Mouse (Mus musculus) CD4-positive, CD25-positive, alpha-beta regulatory T cell (primary cell): Measurements from ENCODE around the gene C730034F03Rik. TPM values are rescaled to one million over a fixed set of nuclear protein-coding genes. Genes with fewer than 3 reads are reported as not detected.

Experiments
- polyA plus RNA-seq: library from polyadenylated mRNA; unstranded; fragments of 100-300 nt; shearing (Covaris generic); gene quantifications from one replicate; pipeline ENCODE4 v1.2.1, GENCODE M21; 2017

Gene C730034F03Rik
- 6.5 TPM for polyA plus RNA-seq

GRCm38 (mm10) chr15:89429352-89430221, at the start of gene C730034F03Rik, which contains the start of the genes Gm44502 and Chkb:
C730034F03Rik (plus strand) TSS chr15:89429589.
Gm44502 (minus strand) TSS chr15:89429696.
Chkb (minus strand) TSS chr15:89429908.

DNA sequence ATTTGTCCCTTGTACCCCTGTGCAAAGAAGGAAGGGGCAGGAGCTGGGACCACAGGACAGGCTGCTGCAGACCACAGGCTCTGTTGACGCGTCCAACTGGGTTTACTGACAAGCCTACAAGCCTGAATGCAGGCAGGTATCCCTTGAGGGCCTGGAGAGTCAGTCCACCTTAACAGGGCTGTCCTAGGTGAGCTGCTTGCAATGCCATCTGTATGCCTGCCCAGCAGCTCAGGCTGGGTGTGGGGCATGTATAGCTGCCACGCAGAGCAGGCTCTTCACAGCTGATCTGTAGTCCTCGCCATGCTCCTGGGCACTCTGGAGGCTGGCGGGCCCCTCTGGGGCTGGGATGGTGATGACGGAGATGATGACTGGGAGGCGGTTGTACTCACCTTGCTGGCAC, 44.8 kb upstream of the C730034F03Rik start, which contains the start of gene Klhdc7b:
TSS of gene Klhdc7b (plus strand) at position 301 of the 400 bp plus-strand sequence.

DNA sequence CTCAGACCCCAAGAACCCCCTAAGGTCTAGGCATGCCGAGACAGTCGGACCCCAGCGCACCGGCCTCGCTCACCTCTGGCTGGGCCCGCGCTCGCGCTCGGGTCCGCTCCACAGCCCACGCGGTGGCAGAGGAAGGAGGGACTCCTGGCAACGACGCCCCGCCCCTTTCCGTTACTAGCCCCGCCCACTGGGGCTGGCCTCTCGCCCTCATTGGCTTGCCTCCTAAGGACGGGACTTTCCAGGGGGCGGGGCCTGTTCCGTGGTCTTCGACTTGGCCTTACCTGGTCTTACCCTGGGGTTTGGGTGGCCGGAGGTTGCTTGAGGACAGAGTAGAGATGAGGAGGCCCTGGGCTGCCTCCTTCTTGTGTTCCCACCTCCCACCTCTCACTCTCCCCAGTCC, 19.3 kb upstream of the C730034F03Rik start, which contains the start of gene Syce3:
TSS of gene Syce3 (minus strand) at position 386 of the 400 bp plus-strand sequence.

DNA sequence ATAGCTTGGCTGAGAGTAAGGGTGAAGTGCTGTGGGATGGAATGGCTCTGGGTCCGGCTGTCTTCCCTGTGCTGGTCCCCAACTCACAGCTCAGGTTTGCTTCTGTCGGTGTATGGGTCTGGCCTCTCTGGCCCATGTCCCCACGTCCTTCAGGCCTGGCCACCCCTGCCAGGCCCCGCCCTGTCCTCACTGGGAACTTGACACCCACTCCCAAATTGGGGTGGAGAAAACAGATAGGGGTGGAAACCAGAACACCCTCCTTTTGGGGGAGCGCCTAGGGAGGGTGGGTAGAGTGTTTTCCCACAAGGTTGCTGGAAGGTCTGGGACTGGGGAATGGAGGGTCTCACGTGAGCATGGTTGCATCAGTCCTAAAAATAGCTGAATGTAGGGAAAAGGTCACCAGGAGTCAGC, 3.7 kb upstream of the C730034F03Rik start, which contains the start of gene Cpt1b:
TSS of gene Cpt1b (minus strand) at position 153 of the 411 bp plus-strand sequence.

GRCm38 (mm10) chr15:89453865-89454478, 24.6 kb downstream of the C730034F03Rik start, which contains the start of gene Mapk8ip2:
Mapk8ip2 (plus strand) TSS chr15:89453913.

DNA sequence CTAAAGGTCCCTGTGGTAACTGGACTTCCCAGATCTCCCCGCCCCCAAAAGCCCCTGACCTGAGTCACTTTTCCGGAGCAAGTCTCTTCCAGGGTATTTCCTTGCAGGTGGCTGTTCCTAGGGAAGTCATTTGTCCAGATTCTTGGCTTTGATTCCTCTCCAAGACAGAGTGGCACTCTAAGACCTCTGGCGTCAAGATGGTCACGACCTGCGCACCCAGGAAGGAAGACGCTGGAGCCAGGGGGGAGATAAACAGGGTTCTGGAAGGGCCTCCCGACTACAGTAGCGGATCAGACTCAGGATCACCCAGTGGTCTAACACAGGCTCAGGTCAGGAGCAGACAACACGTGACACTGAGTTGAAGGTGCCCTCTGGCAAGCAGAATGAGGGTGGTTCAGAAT, 47.7 kb downstream of the C730034F03Rik start, which contains the start of gene Arsa:
TSS of gene Arsa (minus strand) at position 335 of the 401 bp plus-strand sequence.

Other genes starting within 250 kb of the C730034F03Rik start
- gene Plxnb2, start 248.8 kb upstream of the C730034F03Rik start, polyA plus RNA-seq = 4.8 TPM
- 49.0 TPM for gene Dennd6b, start 233.1 kb upstream of the C730034F03Rik start, polyA plus RNA-seq
- gene Ppp6r2, start 218.0 kb upstream of the C730034F03Rik start, polyA plus RNA-seq = 20.3 TPM
- gene Sbf1, start 114.3 kb upstream of the C730034F03Rik start, polyA plus RNA-seq = 226 TPM
- gene Adm2, start 106.9 kb upstream of the C730034F03Rik start, polyA plus RNA-seq = not detected
- not detected for gene Miox, start 95.2 kb upstream of the C730034F03Rik start, polyA plus RNA-seq
- gene Lmf2, start 73.9 kb upstream of the C730034F03Rik start, polyA plus RNA-seq = 61.9 TPM
- gene Ncaph2, start 73.9 kb upstream of the C730034F03Rik start, polyA plus RNA-seq = 177 TPM
- 13.1 TPM for gene Sco2, start 55.7 kb upstream of the C730034F03Rik start, polyA plus RNA-seq
- gene Tymp, start 52.5 kb upstream of the C730034F03Rik start, polyA plus RNA-seq = 2.2 TPM
- 1.4 TPM for gene Odf3b, start 50.3 kb upstream of the C730034F03Rik start, polyA plus RNA-seq
- 0.08 TPM for gene Klhdc7b, start 44.7 kb upstream of the C730034F03Rik start, polyA plus RNA-seq
- not detected for gene Syce3, start 19.1 kb upstream of the C730034F03Rik start, polyA plus RNA-seq
- 0.36 TPM for gene Cpt1b, start 3.7 kb upstream of the C730034F03Rik start, polyA plus RNA-seq
- not detected for gene Gm44502, start 107 bp downstream of the C730034F03Rik start, polyA plus RNA-seq
- 119 TPM for gene Chkb, start 319 bp downstream of the C730034F03Rik start, polyA plus RNA-seq
- 0.19 TPM for gene Mapk8ip2, start 24.3 kb downstream of the C730034F03Rik start, polyA plus RNA-seq
- 23.2 TPM for gene Arsa, start 47.8 kb downstream of the C730034F03Rik start, polyA plus RNA-seq
- gene Shank3, start 70.0 kb downstream of the C730034F03Rik start, polyA plus RNA-seq = not detected
- gene Acr, start 138.7 kb downstream of the C730034F03Rik start, polyA plus RNA-seq = not detected
- gene Rabl2, start 162.3 kb downstream of the C730034F03Rik start, polyA plus RNA-seq = 1.9 TPM